Mouse (Mus musculus) liver, postnatal 0 days (tissue): Measurements from ENCODE around the gene Eif2d. TPM values are rescaled to one million over a fixed set of nuclear protein-coding genes. Genes with fewer than 3 reads are reported as not detected.

Experiments
- ATAC-seq: fragments of 200-750 bp; cut with Nextera tagmentation; 2 replicates; pipeline ENCODE4 v1.8.0; 2017; ENCODE audit warnings: mild to moderate bottlenecking, moderate library complexity
- DNase-seq: peaks from one replicate; pipeline ENCODE4 v3.0.0-alpha.2; 2016
- H3K27ac ChIP-seq: fragments of 300-500 bp; sonication (generic); 2 replicates; pipeline ENCODE4 v1.5.1; 2014; ENCODE audit warnings: antibody characterized with exemption, moderate library complexity, mild to moderate bottlenecking, low read depth
- H3K27me3 ChIP-seq: fragments of 300-500 bp; sonication (generic); 2 replicates; pipeline ENCODE4 v1.6.1; 2014; ENCODE audit warnings: low read length, control low read depth, mixed read lengths; ENCODE audit not compliant: insufficient read depth
- H3K36me3 ChIP-seq: fragments of 300-500 bp; sonication (generic); replicated peaks from 2 replicates; pipeline ENCODE4 v1.6.1; 2014; ENCODE audit warnings: mild to moderate bottlenecking, control low read depth, low read length, moderate library complexity, mixed read lengths; ENCODE audit not compliant: insufficient read depth
- H3K4me1 ChIP-seq: fragments of 300-500 bp; sonication (generic); 2 replicates; pipeline ENCODE4 v1.6.1; 2014; ENCODE audit warnings: antibody characterized with exemption, mild to moderate bottlenecking, control low read depth; ENCODE audit not compliant: insufficient read depth
- H3K4me2 ChIP-seq: fragments of 300-500 bp; sonication (generic); 2 replicates; pipeline ENCODE4 v1.6.1; 2014; ENCODE audit warnings: low read depth, mild to moderate bottlenecking, low read length, moderate library complexity, mixed read lengths
- H3K4me3 ChIP-seq: fragments of 300-500 bp; sonication (generic); 2 replicates; pipeline ENCODE4 v1.5.1; 2014; ENCODE audit warnings: low read depth, low read length
- H3K9ac ChIP-seq: fragments of 300-500 bp; sonication (generic); replicated peaks from 2 replicates; pipeline ENCODE4 v1.6.1; 2014; ENCODE audit warnings: mild to moderate bottlenecking, moderate library complexity
- H3K9me3 ChIP-seq: fragments of 300-500 bp; sonication (generic); 2 replicates; pipeline ENCODE4 v1.6.1; 2016; ENCODE audit warnings: mild to moderate bottlenecking, control low read depth, low read length, mixed read lengths
- CTCF ChIP-seq: sonication (generic); IDR thresholded peaks from 2 replicates; pipeline ENCODE4 v1.5.1; 2016; ENCODE audit warnings: antibody characterized with exemption, low read depth
- EP300 ChIP-seq: IDR thresholded peaks from 2 replicates; pipeline ENCODE4 v1.6.1; 2016; ENCODE audit warnings: antibody characterized with exemption, low read depth, mild to moderate bottlenecking
- WGBS: fragments of 180-500 bp; shearing (Covaris S2); extraction: QIAGEN DNeasy Blood & Tissue Kit; methylation state at CpG from one replicate; pipeline ENCODE4 v1.1.7; 2014; ENCODE audit not compliant: insufficient replicate concordance; 5-methylcytosine and 5-hydroxymethylcytosine counted together
- polyA plus RNA-seq: library from polyadenylated mRNA; unstranded; fragments of >200 nt; fragmentation: Nextera tagmentation; extraction: Ambion mirVana; gene quantifications from 2 replicates; pipeline ENCODE4 v1.2.1, GENCODE M21; 2015

Gene Eif2d
- polyA plus RNA-seq, 1 experiment from 2014 or later = 19.0 TPM

DNA sequence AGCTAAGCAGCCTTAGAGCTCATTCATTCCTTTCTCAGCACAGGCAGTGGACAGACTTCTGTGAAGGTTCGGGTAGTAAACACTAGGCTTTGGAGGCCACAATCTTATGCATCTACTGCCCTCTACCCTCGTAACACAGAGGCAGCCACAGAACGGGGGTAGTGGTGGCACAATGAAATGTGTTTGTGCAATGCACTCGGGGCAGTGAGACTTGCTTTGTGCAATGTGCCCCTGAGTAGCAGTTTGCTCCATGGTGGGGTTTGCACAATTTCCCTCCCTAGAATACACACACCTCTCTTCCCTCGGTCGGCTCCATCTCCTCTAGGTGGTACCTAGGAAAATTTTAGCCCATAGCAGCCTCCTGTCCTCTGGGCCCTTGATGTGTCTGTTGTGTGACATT is 34.0 kb downstream of the Eif2d start:
- Histone ChIP-seq H3K9ac (no peak overlapping the region), H3K27me3 (no peaks in the 10 kb centered on the region), H3K9me3 (no peaks in the 10 kb centered on the region), H3K4me2 (no peak overlapping the region), H3K27ac (peak overlapping the region; percentile 3; the same call in 1 of the 2 replicates), H3K4me1 (peaks cover 14% of the 10 kb centered on the region; the same call in 1 of the 2 replicates), H3K4me3 (no peak overlapping the region), H3K36me3 (0 out of 2 replicates have a peak, but pooled peaks cover 10% of the 10 kb centered on the region)
- WGBS = 54% methylated on average over 6 of the region's 6 CpGs
- ATAC-seq (peak; percentile 42; the same call in 1 of the 2 replicates), DNase-seq (peak; percentile 33)
- TF ChIP-seq EP300 (no peak), CTCF (no peak)

DNA sequence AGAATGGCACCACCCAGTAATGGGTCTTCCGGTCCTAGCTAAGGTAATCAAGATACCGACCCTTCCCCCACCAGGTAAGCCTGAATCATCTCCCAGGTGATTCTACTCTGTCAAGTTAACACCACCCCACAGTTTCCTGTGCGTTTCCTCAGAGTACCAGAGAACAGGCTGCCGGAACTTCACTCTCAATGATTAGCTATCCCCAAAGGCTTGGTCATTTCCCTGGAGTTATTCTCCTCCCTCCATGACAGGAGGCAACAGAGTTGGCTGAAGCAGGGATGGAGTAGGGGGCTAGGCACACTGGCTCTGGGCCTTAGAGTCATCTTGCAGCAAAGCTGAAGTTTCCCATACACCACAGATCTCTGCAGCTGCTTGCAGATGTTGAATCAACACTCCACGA is 34.9 kb downstream of the Eif2d start:
- TF ChIP-seq EP300 (no peak), CTCF (no peak)
- ATAC-seq (no peak), DNase-seq (no peak)
- 0 out of 2 replicates have a peak overlapping the region, but pooled peaks have one; percentile 27 for H3K4me2 ChIP-seq
- 77% methylated on average over 5 of the region's 5 CpGs for WGBS
- peaks cover 14% of the 10 kb centered on the region; the same call in 1 of the 2 replicates for H3K4me1 ChIP-seq
- no peaks in the 10 kb centered on the region for H3K9me3 ChIP-seq
- no peaks in the 10 kb centered on the region for H3K27me3 ChIP-seq
- H3K4me3 ChIP-seq = no peak overlapping the region
- 0 out of 2 replicates have a peak, but pooled peaks cover 10% of the 10 kb centered on the region for H3K36me3 ChIP-seq
- peak overlapping the region; percentile 60 for H3K27ac ChIP-seq
- no peak overlapping the region for H3K9ac ChIP-seq

GRCm38 (mm10) chr1:131188655-131189054 is 35.7 kb downstream of the Eif2d start:
- 0 out of 2 replicates have a peak, but pooled peaks cover 10% of the 10 kb centered on the region for H3K36me3 ChIP-seq
- H3K27me3 ChIP-seq = no peaks in the 10 kb centered on the region
- peaks cover 14% of the 10 kb centered on the region; the same call in 1 of the 2 replicates for H3K4me1 ChIP-seq
- peak; percentile 36 for DNase-seq
- 50% methylated on average over 5 of the region's 5 CpGs for WGBS
- H3K4me2 ChIP-seq = no peak overlapping the region
- H3K9me3 ChIP-seq = no peaks in the 10 kb centered on the region
- peak overlapping the region; percentile 61 for H3K27ac ChIP-seq
- ATAC-seq = peak; percentile 65
- no peak overlapping the region for H3K4me3 ChIP-seq
- H3K9ac ChIP-seq = no peak overlapping the region
- TF ChIP-seq CTCF (no peak), EP300 (no peak)

- ATAC-seq (no peak), DNase-seq (no peak)
- TF ChIP-seq CTCF (no peak), EP300 (no peak)
- Histone ChIP-seq H3K9me3 (no peaks in the 10 kb centered on the region), H3K9ac (no peak overlapping the region), H3K4me1 (peaks cover 15% of the 10 kb centered on the region), H3K36me3 (0 out of 2 replicates have a peak, but pooled peaks cover 10% of the 10 kb centered on the region), H3K27me3 (no peaks in the 10 kb centered on the region), H3K4me2 (no peak overlapping the region), H3K27ac (no peak overlapping the region), H3K4me3 (no peak overlapping the region)
- 69% methylated on average over 3 of the region's 3 CpGs for WGBS
These were observed 40.8 kb downstream of the Eif2d start for GRCm38 (mm10) chr1:131193746-131194145.

DNA sequence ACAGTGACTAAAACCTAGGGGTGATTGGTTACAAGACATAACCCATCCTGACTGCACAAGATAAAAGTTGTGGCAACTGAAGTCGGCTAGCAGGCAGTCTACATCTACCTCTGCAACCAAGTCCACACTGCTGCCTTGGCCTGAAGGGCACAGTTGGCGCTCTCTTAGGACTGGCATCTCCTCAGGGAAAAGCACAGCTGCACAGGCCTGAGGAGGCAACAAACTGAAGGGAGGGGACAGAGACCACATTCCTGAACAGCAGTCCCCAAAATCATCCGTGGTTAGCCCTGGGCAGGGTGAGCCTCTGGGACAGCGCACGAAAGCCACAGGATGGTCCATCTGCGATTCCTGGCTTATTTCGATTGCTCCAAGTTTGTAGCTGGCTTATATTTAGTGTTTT is 42.7 kb downstream of the Eif2d start:
- Histone ChIP-seq H3K36me3 (0 out of 2 replicates have a peak, but pooled peaks cover 10% of the 10 kb centered on the region), H3K9me3 (no peaks in the 10 kb centered on the region), H3K4me3 (no peak overlapping the region), H3K4me1 (peaks cover 19% of the 10 kb centered on the region), H3K4me2 (no peak overlapping the region), H3K9ac (no peak overlapping the region), H3K27ac (no peak overlapping the region), H3K27me3 (no peaks in the 10 kb centered on the region)
- ATAC-seq (no peak), DNase-seq (no peak)
- WGBS = 78% methylated on average over 7 of the region's 7 CpGs
- TF ChIP-seq EP300 (no peak), CTCF (no peak)

- ATAC-seq (no peak), DNase-seq (no peak)
- 55% methylated on average over 2 of the region's 2 CpGs for WGBS
These were observed 43.1 kb downstream of the Eif2d start for GRCm38 (mm10) chr1:131196107-131196506.

More at GRCm38 (mm10) chr1:131196107-131196506, 43.1 kb downstream of the Eif2d start:
- no peaks in the 10 kb centered on the region for H3K27me3 ChIP-seq
- no peak overlapping the region for H3K4me2 ChIP-seq
- H3K36me3 ChIP-seq = 0 out of 2 replicates have a peak, but pooled peaks cover 6% of the 10 kb centered on the region
- no peaks in the 10 kb centered on the region for H3K9me3 ChIP-seq
- H3K9ac ChIP-seq = no peak overlapping the region
- TF ChIP-seq EP300 (no peak), CTCF (no peak)
- H3K4me1 ChIP-seq = peaks cover 19% of the 10 kb centered on the region
- no peak overlapping the region for H3K4me3 ChIP-seq
- no peak overlapping the region for H3K27ac ChIP-seq
